Mouse (Mus musculus) MEL (cell line): ENCODE measurements at regions not wholly inside any gene's neighbourhood (a gene's known extent, or its start where the extent isn't known, plus 50 kb on each side); places are given as distances from the start of the nearest gene placed in this dataset.

ENCODE experiments used
- BHLHE40 ChIP-seq: IDR thresholded peaks from 2 replicates; pipeline ENCODE4 v1.6.1; 2012; ENCODE audit warnings: low read depth, mild to moderate bottlenecking, inconsistent platforms, low read length, improper control_type of control experiment, borderline replicate concordance
- CTCF ChIP-seq, 3 experiments: IDR thresholded peaks in 2 of 3; conservative IDR thresholded peaks in 1 of 3; 2 replicates each; pipeline ENCODE4 v1.5.1; 2011 to 2012; ENCODE audit warnings: low read length in 3 of 3, low read depth in 2 of 3, mild to moderate bottlenecking in 2 of 3, improper control_type of control experiment in 1 of 3, inconsistent platforms in 1 of 3, mixed read lengths in 1 of 3, moderate library complexity in 1 of 3; ENCODE audit not compliant: control insufficient read depth in 1 of 3, insufficient read depth in 1 of 3, poor library complexity in 1 of 3, severe bottlenecking in 1 of 3
- EP300 ChIP-seq, 2 experiments: IDR thresholded peaks; 2 replicates each; pipeline ENCODE4 v1.6.1; 2011; ENCODE audit warnings: improper control_type of control experiment in 2 of 2, low read length in 2 of 2, low read depth in 1 of 2, mild to moderate bottlenecking in 1 of 2
- GATA1 ChIP-seq: IDR thresholded peaks from 2 replicates; pipeline ENCODE4 v1.6.1; 2011; ENCODE audit warnings: low read depth, low read length, improper control_type of control experiment
- JUND ChIP-seq: IDR thresholded peaks from 2 replicates; pipeline ENCODE4 v1.6.1; 2011; ENCODE audit warnings: low read depth, mild to moderate bottlenecking, improper control_type of control experiment, low read length
- MAFK ChIP-seq: IDR thresholded peaks from 2 replicates; pipeline ENCODE4 v1.6.1; 2011; ENCODE audit warnings: low read depth, mild to moderate bottlenecking, low read length, improper control_type of control experiment, borderline replicate concordance
- MAX ChIP-seq: IDR thresholded peaks from 2 replicates; pipeline ENCODE4 v1.6.1; 2011; ENCODE audit warnings: low read length, improper control_type of control experiment
- MYC ChIP-seq: IDR thresholded peaks from 2 replicates; pipeline ENCODE4 v1.6.1; 2011; ENCODE audit warnings: low read depth, mild to moderate bottlenecking, low read length, improper control_type of control experiment, moderate library complexity
- POLR2A ChIP-seq, 2 experiments: IDR thresholded peaks; 2 replicates each; pipeline ENCODE4 v1.6.1; 2011 to 2012; ENCODE audit warnings: low read length in 2 of 2, mild to moderate bottlenecking in 2 of 2, control low read depth in 1 of 2, improper control_type of control experiment in 1 of 2, low read depth in 1 of 2, moderate library complexity in 1 of 2; ENCODE audit not compliant: control insufficient read depth in 1 of 2, insufficient read depth in 1 of 2, poor library complexity in 1 of 2
- POLR2AphosphoS2 ChIP-seq: IDR thresholded peaks from 2 replicates; pipeline ENCODE4 v1.6.1; 2011; ENCODE audit warnings: low read length, improper control_type of control experiment
- SMC3 ChIP-seq: IDR thresholded peaks from 2 replicates; pipeline ENCODE4 v1.6.1; 2011; ENCODE audit warnings: low read depth, low read length, improper control_type of control experiment
- TAL1 ChIP-seq: IDR thresholded peaks from 2 replicates; pipeline ENCODE4 v1.6.1; 2012; ENCODE audit warnings: mild to moderate bottlenecking, inconsistent platforms, low read length, moderate library complexity, mixed read lengths
- UBTF ChIP-seq: IDR thresholded peaks from 2 replicates; pipeline ENCODE4 v1.6.1; 2012; ENCODE audit warnings: low read depth, mild to moderate bottlenecking, inconsistent platforms, low read length, improper control_type of control experiment, moderate library complexity, borderline replicate concordance; ENCODE audit not compliant: insufficient read depth
- ZC3H11A ChIP-seq: IDR thresholded peaks from 2 replicates; pipeline ENCODE4 v1.6.1; 2012; ENCODE audit warnings: low read depth, mild to moderate bottlenecking, inconsistent platforms, low read length, improper control_type of control experiment

- no peak for TF ChIP-seq JUND
- no peak for TF ChIP-seq MYC
- no peak for TF ChIP-seq POLR2A (IDR thresholded peaks at IDR 0.05; ENCODE audit: control insufficient read depth in 1 of 2, insufficient read depth in 1 of 2, low read depth in 1 of 2, low read length in 2 of 2, poor library complexity in 1 of 2)
- no peak for TF ChIP-seq CTCF (IDR thresholded peaks at IDR 0.05 in 2 of 3, conservative IDR thresholded peaks at IDR 0.05 in 1 of 3; ENCODE audit: control insufficient read depth in 1 of 3, insufficient read depth in 1 of 3, low read depth in 2 of 3, low read length in 3 of 3, poor library complexity in 1 of 3, severe bottlenecking in 1 of 3)
- no peak for TF ChIP-seq ZC3H11A
- no peak for TF ChIP-seq MAFK
- TF ChIP-seq GATA1 = no peak
- TF ChIP-seq EP300 (IDR thresholded peaks at IDR 0.05; ENCODE audit: low read depth in 1 of 2, low read length in 2 of 2) = no peak
- TF ChIP-seq TAL1 = no peak
- TF ChIP-seq POLR2AphosphoS2 = no peak
- TF ChIP-seq MAX = no peak
- no peak for TF ChIP-seq SMC3
- TF ChIP-seq UBTF = no peak
- TF ChIP-seq BHLHE40 = no peak
These were observed 273.4 kb upstream of the Epha5 start for GRCm38 (mm10) chr5:84690334-84691258.
